Mouse (Mus musculus): Measurements from ENCODE around the gene Sh3d19.

DNA sequence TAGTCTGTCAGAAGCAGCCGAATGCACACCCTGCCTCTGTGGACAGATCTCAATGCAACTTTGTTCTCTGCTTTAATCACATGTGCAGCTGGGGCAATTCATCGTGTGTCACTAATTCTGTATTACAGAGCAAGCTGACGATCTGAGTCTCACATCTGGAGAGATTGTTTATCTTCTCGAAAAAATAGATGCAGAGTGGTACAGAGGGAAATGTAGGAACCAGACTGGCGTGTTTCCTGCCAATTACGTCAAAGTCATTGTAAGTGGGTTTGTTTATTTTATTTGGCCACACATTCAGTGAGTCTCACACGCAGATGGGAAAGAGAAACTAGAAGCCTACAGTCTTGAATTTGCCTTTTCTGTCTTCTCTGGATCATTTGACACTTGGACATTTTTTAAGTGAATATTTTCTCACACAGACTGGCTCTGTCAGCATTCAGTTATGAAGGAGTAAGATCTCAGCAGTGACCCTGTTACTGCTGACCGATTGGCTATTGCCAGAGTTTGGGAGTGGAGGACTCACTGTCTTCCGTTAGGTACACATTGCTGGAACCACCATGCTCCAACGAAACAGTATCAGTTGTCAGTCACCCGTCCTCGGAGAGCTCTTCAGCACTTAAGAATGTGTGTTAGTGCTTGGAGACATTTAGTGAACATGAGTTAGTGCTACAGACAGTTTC is 143.9 kb downstream of the Sh3d19 start:
- no peak for TF ChIP-seq CTCF (IDR thresholded peaks at IDR 0.05; ENCODE audit: control insufficient read depth, insufficient read depth, insufficient replicate concordance, low read depth, low read length)
- no peak for TF ChIP-seq POLR2A (IDR thresholded peaks at IDR 0.05; ENCODE audit: control insufficient read depth, low read depth, low read length)

All from testis, adult 2 months (tissue).